Mouse (Mus musculus): ENCODE data around the gene Med26. TPM values are rescaled to one million over a fixed set of nuclear protein-coding genes. Genes with fewer than 3 reads are reported as not detected.

The Med26 gene
- polyA plus RNA-seq, 1 experiment from 2014 or later = 20.2 TPM

DNA sequence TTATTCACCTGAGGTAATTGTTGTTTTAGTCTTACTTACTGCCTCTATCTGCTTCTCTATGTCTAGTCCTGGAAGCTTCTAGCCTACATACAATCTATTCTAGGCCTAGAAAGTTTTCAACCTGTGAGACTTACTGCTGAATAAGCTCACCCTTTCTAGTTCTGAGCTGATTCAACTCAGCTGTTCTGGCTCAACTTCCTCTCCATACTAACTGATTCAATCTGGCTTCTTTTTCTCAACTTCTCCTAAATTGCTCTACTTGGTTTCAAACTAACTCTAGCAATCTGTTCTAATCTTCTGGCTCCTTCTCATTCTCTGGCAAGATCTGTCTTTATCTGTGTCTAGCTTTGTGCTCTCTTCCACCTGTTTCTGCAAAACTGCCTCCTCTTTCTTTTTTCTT, 26.2 kb downstream of the Med26 start:
- peaks cover 22% of the 10 kb centered on the region for H3K36me3 ChIP-seq (replicated peaks)
- H3K4me3 ChIP-seq = no peak overlapping the region
- no peak for DNase-seq (ENCODE audit: low spot score)
- H3K27ac ChIP-seq (replicated peaks) = no peak overlapping the region
- peaks cover 7% of the 10 kb centered on the region for H3K4me1 ChIP-seq
- H3K27me3 ChIP-seq (replicated peaks; ENCODE audit: low read depth, poor library complexity, severe bottlenecking) = no peaks in the 10 kb centered on the region
- H3K9me3 ChIP-seq = no peaks in the 10 kb centered on the region

DNA sequence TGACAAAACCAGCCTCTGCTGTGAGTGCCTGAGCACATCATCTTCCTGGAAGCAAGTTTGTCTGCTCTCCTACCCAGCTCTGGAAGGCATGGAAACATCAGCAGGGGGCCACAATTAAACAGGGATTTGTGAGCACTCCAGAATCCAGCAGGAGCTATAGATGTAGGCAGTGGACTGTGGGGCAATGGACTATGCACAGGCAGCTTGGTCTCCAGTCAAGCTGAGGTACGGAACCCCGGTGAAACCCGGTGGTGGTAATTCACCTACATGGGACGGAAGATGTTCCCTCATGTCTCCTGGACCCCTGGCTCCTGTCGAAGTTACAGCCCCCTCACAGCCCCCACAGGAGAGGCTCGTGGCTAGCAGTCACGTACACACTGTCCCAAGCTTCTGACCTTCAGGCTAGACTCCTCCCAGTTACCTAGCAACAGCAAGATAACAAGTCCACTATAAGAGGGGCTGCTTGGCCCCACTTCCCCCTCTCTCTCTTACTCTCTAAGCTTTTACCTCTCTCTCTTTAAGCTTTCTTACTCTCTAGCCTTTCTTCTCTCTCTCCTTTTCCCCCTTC, 30.6 kb downstream of the Med26 start:
- no peak for DNase-seq (ENCODE audit: low spot score)
- Histone ChIP-seq H3K27ac (replicated peaks) (no peak overlapping the region), H3K4me3 (no peak overlapping the region), H3K36me3 (replicated peaks) (peaks cover 20% of the 10 kb centered on the region), H3K27me3 (replicated peaks; ENCODE audit: low read depth, poor library complexity, severe bottlenecking) (no peaks in the 10 kb centered on the region), H3K9me3 (no peaks in the 10 kb centered on the region), H3K4me1 (peaks cover 7% of the 10 kb centered on the region)
- 82% methylated on average over 7 of the region's 7 CpGs for WGBS

DNA sequence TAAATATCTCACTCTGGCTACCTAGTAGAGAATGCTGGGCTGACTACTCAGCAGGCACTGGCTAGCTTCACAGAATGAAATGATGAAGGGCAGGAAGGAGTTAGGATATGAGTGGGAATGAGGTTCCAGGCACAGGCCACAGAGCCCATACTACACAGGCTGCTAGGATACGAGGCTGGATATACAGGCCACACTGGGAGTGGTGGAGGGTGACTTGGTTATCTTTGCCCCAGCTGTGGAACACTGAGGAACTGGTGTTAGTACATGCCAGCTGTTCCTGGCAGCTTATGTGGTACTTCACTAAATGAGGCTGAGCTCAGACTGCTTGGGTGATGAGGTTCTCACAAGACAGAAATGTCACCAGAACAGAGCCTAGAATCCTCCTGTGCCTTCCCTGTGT, 34.9 kb downstream of the Med26 start:
- Histone ChIP-seq H3K36me3 (replicated peaks) (peaks cover 11% of the 10 kb centered on the region), H3K27me3 (replicated peaks; ENCODE audit: low read depth, poor library complexity, severe bottlenecking) (no peaks in the 10 kb centered on the region), H3K9me3 (no peaks in the 10 kb centered on the region), H3K27ac (replicated peaks) (no peak overlapping the region), H3K4me3 (no peak overlapping the region), H3K4me1 (peaks cover 2% of the 10 kb centered on the region)
- 89% methylated on average over 1 of the region's 1 CpGs for WGBS
- no peak for DNase-seq (ENCODE audit: low spot score)

DNA sequence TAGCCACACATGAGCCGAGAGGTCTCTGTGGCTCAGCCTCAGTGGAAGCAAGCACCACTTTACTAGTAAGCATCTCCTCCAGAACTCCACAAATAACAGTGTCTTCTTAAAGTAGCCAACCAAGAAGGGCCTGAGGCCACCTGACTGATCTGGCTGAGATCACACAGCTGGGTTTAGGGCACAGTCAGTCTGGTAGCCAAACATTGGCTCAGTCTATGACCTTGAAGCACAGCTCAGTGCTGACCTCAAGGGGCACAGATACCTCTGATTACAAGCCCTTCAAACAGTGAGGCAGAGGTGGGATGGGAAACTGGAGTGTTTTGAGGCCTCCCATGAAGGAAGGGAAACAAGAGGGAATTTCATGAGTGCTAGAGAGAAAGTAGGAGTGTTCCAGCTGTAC, 35.4 kb downstream of the Med26 start:
- 90% methylated on average over 1 of the region's 1 CpGs for WGBS
- Histone ChIP-seq H3K9me3 (no peaks in the 10 kb centered on the region), H3K36me3 (replicated peaks) (peaks cover 9% of the 10 kb centered on the region), H3K27ac (replicated peaks) (no peak overlapping the region), H3K27me3 (replicated peaks; ENCODE audit: low read depth, poor library complexity, severe bottlenecking) (no peaks in the 10 kb centered on the region), H3K4me1 (no peaks in the 10 kb centered on the region), H3K4me3 (no peak overlapping the region)
- DNase-seq (ENCODE audit: low spot score) = no peak

DNA sequence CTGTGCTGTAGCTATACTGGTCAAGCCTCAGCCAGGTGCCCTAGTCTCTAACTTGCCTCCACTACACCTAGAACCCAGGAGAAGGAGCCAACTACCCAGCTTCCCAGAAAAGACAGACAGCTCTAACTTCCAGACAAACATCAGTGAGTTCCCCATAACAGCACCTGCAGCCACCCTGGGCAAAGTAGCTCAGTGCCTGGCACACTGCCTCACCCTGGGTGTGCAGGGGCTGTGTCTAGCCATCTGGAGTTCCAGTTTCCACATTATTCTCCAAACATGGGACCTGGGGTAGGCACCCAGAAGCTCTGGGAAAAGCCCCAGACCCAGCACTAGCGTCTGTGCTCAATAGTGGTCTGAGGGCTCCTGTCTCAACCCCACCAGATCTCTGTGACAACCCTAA, 40.6 kb downstream of the Med26 start:
- WGBS = 87% methylated on average over 1 of the region's 1 CpGs

DNA sequence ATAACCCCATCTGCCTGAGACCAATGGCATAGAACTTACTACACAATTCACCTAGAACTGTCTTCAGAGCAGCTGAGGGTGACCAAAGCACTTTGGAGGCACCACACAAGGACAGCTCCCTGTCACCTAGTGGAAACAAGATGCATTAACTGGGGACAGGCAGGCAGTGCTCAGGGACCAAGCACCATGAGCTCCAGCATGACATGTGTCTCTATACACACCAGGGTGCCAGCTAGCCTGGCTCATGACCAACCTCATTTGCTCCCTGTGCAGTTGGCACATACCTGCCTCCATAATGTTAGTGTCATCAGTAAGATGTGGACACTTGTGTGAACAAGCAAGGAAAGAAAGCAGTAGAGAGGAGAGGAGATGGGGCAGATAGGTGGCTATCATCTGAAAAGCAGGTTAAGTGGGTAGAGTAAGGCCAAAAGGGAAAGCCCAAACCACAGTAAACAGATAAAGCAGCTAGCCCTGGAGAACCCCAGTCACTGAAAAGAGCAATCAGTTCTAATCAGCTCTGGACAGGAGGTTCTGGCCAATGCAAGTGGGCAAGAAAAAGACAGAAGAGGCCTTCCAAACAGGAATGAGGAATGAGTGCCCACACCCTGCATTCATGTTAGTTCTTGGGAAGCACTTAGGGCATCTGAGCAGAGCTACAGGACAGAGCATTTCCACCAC, 43.3 kb downstream of the Med26 start:
- no peak for DNase-seq (ENCODE audit: low spot score)
- Histone ChIP-seq H3K27me3 (replicated peaks; ENCODE audit: low read depth, poor library complexity, severe bottlenecking) (no peaks in the 10 kb centered on the region), H3K4me1 (no peaks in the 10 kb centered on the region; the same call in 1 of the 2 replicates), H3K27ac (replicated peaks) (no peak overlapping the region), H3K36me3 (replicated peaks) (peaks cover 37% of the 10 kb centered on the region), H3K4me3 (no peak overlapping the region), H3K9me3 (no peaks in the 10 kb centered on the region)

More for the DNA sequence above, 40.6 kb downstream of the Med26 start:
- Histone ChIP-seq H3K4me3 (no peak overlapping the region), H3K4me1 (no peaks in the 10 kb centered on the region; the same call in 1 of the 2 replicates), H3K27ac (replicated peaks) (no peak overlapping the region), H3K36me3 (replicated peaks) (peaks cover 22% of the 10 kb centered on the region), H3K9me3 (no peaks in the 10 kb centered on the region), H3K27me3 (replicated peaks; ENCODE audit: low read depth, poor library complexity, severe bottlenecking) (no peaks in the 10 kb centered on the region)
- no peak for DNase-seq (ENCODE audit: low spot score)

DNA sequence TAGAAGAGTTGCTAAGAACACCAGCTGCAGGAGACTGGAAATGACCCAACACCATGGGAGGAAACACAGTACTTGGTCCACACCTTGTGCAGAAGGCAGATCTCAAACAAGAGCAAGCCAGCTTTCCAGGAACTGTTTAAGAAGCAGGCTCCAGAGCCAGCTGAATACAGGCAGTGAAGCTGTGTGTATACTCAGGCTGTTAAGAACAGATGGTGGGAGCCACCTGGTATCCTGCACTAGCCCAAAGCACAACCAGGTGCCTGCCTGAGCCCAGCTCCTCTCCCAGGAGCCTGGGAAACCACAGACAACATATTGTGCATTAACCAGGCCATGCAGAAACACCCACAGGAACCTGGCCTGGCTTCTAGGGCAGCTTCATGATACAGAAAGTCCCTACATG, 43.9 kb downstream of the Med26 start:
- H3K27me3 ChIP-seq (replicated peaks; ENCODE audit: low read depth, poor library complexity, severe bottlenecking) = no peaks in the 10 kb centered on the region
- H3K36me3 ChIP-seq (replicated peaks) = peaks cover 43% of the 10 kb centered on the region
- no peak overlapping the region for H3K4me3 ChIP-seq
- DNase-seq (ENCODE audit: low spot score) = no peak
- H3K9me3 ChIP-seq = no peaks in the 10 kb centered on the region
- no peaks in the 10 kb centered on the region; the same call in 1 of the 2 replicates for H3K4me1 ChIP-seq
- no peak overlapping the region for H3K27ac ChIP-seq (replicated peaks)

DNA sequence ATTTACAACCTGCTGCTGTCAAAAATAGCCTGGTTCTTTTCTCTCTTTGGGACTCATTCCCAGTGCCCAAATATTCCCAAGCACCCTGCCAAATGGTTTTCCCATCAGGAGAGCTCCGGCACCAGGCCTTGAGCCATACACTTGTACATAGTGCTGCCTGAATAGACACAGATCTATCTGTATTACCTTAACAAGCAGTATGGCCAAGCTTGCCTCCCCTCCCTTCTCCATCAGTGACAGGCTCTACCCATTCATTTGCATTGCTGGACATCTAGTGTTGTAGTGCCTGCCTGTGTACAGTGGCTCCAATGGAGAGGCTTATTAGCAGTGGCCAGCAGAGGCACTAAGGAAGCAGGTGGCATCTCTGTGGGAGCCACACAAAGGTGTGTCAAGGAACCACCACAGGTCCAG, 47.5 kb downstream of the Med26 start:
- H3K36me3 ChIP-seq (replicated peaks) = peaks cover 79% of the 10 kb centered on the region
- DNase-seq (ENCODE audit: low spot score) = no peak
- no peak overlapping the region for H3K27ac ChIP-seq (replicated peaks)
- peaks cover under 1% of the 10 kb centered on the region; the same call in 1 of the 2 replicates for H3K4me1 ChIP-seq
- no peak overlapping the region for H3K4me3 ChIP-seq
- WGBS = 94% methylated on average over 1 of the region's 1 CpGs
- H3K9me3 ChIP-seq = no peaks in the 10 kb centered on the region
- no peaks in the 10 kb centered on the region for H3K27me3 ChIP-seq (replicated peaks; ENCODE audit: low read depth, poor library complexity, severe bottlenecking)

DNA sequence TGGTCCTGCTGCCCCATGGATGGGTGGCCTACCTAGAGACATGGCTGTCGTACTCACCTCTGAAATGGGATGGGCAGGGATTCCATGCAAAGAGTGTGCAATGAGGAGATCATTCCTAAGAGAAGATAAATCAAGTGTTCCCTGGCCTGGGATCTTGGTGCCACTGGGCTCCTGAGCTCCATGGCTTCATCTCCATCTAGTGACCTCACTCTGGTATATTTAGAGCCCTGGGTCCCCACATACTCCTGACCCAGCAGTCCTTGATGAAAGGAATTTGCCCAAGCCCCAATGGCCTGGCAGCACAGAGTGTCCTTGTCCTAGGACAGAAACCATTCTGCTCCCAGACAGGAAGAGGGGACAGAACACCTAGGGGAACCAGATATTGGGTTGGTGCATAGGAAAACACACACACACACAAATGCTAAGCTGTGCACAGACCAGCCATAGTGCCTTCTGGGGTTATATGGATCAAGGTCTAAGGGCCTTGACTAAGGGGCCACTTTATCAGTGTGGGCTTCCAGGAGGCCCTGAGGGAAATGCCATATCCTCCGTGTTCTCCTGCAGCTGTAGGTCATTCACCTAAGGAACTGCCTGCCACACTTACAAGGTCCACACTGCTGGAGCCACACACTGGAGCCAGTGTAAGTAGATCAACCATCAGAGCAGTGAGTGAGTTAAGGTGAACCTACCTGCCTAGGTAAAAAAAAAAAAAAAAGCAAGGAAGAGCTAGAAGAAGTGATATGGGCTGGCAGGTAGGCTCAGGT, 48.4 kb downstream of the Med26 start:
- no peak overlapping the region for H3K27ac ChIP-seq (replicated peaks)
- WGBS = 91% methylated on average over 2 of the region's 2 CpGs
- peaks cover 86% of the 10 kb centered on the region for H3K36me3 ChIP-seq (replicated peaks)

DNA sequence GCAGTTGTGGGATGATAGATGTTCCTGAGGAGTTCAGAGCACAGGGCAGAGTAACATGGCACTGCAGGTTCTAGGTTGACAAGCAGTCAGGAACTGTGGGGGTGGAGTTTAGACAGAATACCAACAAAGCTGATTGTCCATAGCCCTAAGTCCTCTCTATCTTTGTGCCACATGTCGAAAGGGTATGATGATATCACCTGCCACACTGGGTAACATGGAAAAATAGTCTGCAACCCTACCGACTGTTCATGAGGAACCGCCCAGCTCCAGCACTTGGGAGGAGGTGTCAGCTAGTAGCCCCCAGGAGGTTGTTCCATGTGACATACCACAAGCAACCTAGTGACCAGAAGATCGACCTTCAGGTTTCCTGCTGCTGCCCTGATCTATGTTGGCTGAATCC, 49.5 kb downstream of the Med26 start:
- no peak overlapping the region for H3K27ac ChIP-seq (replicated peaks)
- H3K27me3 ChIP-seq (replicated peaks; ENCODE audit: low read depth, poor library complexity, severe bottlenecking) = no peaks in the 10 kb centered on the region
- H3K9me3 ChIP-seq = no peaks in the 10 kb centered on the region
- WGBS = 91% methylated on average over 4 of the region's 4 CpGs
- no peak for DNase-seq (ENCODE audit: low spot score)
- no peak overlapping the region for H3K4me3 ChIP-seq
- H3K4me1 ChIP-seq = peaks cover 14% of the 10 kb centered on the region
- peaks cover 80% of the 10 kb centered on the region for H3K36me3 ChIP-seq (replicated peaks)

More for the DNA sequence above, 48.4 kb downstream of the Med26 start:
- Histone ChIP-seq H3K27me3 (replicated peaks; ENCODE audit: low read depth, poor library complexity, severe bottlenecking) (no peaks in the 10 kb centered on the region), H3K4me1 (peaks cover 6% of the 10 kb centered on the region; the same call in 1 of the 2 replicates), H3K9me3 (no peaks in the 10 kb centered on the region), H3K4me3 (no peak overlapping the region)
- DNase-seq (ENCODE audit: low spot score) = no peak

DNA sequence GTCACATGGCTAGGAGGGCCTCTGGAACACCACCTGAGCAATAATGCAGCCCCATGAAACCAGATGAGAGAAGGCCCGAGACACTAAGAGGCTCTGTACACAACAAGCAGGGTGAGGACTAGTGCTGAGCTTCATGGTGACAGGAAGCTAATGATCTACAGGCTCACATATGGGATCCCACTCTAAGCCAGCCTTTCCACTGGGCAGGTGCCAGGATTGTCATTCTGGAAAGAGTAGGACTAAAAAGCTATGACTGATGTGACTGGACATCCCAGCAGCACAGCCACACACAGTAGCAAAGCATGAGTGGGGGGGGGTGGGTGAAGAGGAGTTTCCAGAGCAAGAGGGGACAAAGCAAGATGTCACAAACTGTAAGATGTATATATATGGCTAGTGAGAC, 50.2 kb downstream of the Med26 start:
- H3K27ac ChIP-seq (replicated peaks) = no peak overlapping the region
- peaks cover 75% of the 10 kb centered on the region for H3K36me3 ChIP-seq (replicated peaks)
- H3K27me3 ChIP-seq (replicated peaks; ENCODE audit: low read depth, poor library complexity, severe bottlenecking) = no peaks in the 10 kb centered on the region
- no peak overlapping the region for H3K4me3 ChIP-seq
- DNase-seq (ENCODE audit: low spot score) = no peak
- WGBS = 88% methylated on average over 1 of the region's 1 CpGs
- H3K9me3 ChIP-seq = no peaks in the 10 kb centered on the region
- H3K4me1 ChIP-seq = peaks cover 17% of the 10 kb centered on the region

DNA sequence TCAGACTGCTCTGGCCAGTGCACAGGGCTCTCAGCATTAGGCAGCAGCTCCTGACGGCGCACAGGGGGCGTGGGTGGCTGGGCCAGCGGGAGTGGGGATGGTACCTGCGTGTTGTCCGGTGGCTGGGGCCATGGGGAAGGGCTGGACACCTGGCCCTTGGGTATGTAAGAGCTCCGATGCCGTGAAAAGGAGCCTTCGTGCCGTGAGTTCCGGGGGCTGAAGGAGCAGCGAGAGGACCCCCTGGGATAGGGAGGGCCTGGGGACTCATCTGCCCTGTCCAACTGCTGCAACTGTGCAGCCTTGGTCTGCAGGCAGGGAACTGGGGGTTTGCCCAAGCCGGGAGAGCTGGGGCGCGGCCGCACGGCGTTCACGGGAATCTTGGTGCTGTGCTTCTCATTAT, 51.9 kb downstream of the Med26 start:
- WGBS = 89% methylated on average over 19 of the region's 19 CpGs
- H3K27me3 ChIP-seq (replicated peaks; ENCODE audit: low read depth, poor library complexity, severe bottlenecking) = no peaks in the 10 kb centered on the region
- peaks cover 64% of the 10 kb centered on the region for H3K36me3 ChIP-seq (replicated peaks)
- H3K9me3 ChIP-seq = no peaks in the 10 kb centered on the region
- H3K4me3 ChIP-seq = no peak overlapping the region
- H3K27ac ChIP-seq (replicated peaks) = no peak overlapping the region
- H3K4me1 ChIP-seq = peaks cover 23% of the 10 kb centered on the region
- no peak for DNase-seq (ENCODE audit: low spot score)

All from embryonic facial prominence, embryonic 10.5 days (tissue).